Mouse (Mus musculus) monocyte, adult 2 months (primary cell): ENCODE results near the gene Ptch2.

Source experiments
- DNase-seq, 2 experiments: peaks; one replicate each; pipeline ENCODE4 v3.0.0; 2022; ENCODE audit warnings: low spot score in 2 of 2, low read depth in 1 of 2

Gene Ptch2

GRCm38 (mm10) chr4:117150212-117150733 is 54.4 kb downstream of the Ptch2 start:
- DNase-seq = no peak

GRCm38 (mm10) chr4:117151416-117151815 is 55.5 kb downstream of the Ptch2 start:
- no peak for DNase-seq

GRCm38 (mm10) chr4:117152714-117153113 is 56.8 kb downstream of the Ptch2 start:
- DNase-seq = no peak

GRCm38 (mm10) chr4:117155020-117155791 is 59.3 kb downstream of the Ptch2 start:
- DNase-seq = peak in 1 of 2 experiments; percentile 15

- DNase-seq = peak; percentile 48 to 74
Observed at GRCm38 (mm10) chr4:117155792-117156355, 60.0 kb downstream of the Ptch2 start, which contains the start of gene Rps8. Rps8 (minus strand) TSS chr4:117156243.

GRCm38 (mm10) chr4:117156372-117156771 is 60.5 kb downstream of the Ptch2 start:
- no peak for DNase-seq

GRCm38 (mm10) chr4:117159666-117160065 is 63.8 kb downstream of the Ptch2 start:
- no peak for DNase-seq

- no peak for DNase-seq
Observed at GRCm38 (mm10) chr4:117161183-117161582, 65.3 kb downstream of the Ptch2 start.
